Mouse (Mus musculus) G1E (cell line): ENCODE measurements around the gene Cask. TPM values are rescaled to one million over a fixed set of nuclear protein-coding genes. Genes with fewer than 3 reads are reported as not detected.

Source experiments
- ATAC-seq: 2 replicates; pipeline ENCODE4 v1.8.0; 2016; ENCODE audit warnings: mild to moderate bottlenecking; ENCODE audit not compliant: insufficient number of reproducible peaks, poor library complexity, low FRiP score, severe bottlenecking; ENCODE audit errors: extremely low read depth
- DNase-seq: peaks from one replicate; pipeline ENCODE4 v3.0.0; 2012; ENCODE audit warnings: low spot score
- H3K27me3 ChIP-seq: 2 replicates; pipeline ENCODE4 v1.6.1; 2012; ENCODE audit warnings: mild to moderate bottlenecking, low read length, inconsistent platforms; ENCODE audit not compliant: insufficient read depth
- H3K36me3 ChIP-seq: replicated peaks from 2 replicates; pipeline ENCODE3; 2012; ENCODE audit warnings: mild to moderate bottlenecking, inconsistent platforms
- H3K4me1 ChIP-seq: 2 replicates; pipeline ENCODE4 v1.6.1; 2012; ENCODE audit warnings: low read depth, low read length, inconsistent platforms, mixed read lengths; ENCODE audit not compliant: insufficient read depth
- H3K4me3 ChIP-seq: 2 replicates; pipeline ENCODE4 v1.5.1; 2012; ENCODE audit warnings: low read depth, mild to moderate bottlenecking, inconsistent platforms, low read length, moderate library complexity, mixed read lengths
- H3K9me3 ChIP-seq: replicated peaks from 2 replicates; pipeline ENCODE4 v1.6.1; 2012; ENCODE audit warnings: inconsistent platforms
- CTCF ChIP-seq: IDR thresholded peaks from 2 replicates; pipeline ENCODE4 v1.5.1; 2012; ENCODE audit warnings: low read depth, low read length, inconsistent platforms, mixed read lengths
- GATA1 ChIP-seq: IDR thresholded peaks from 2 replicates; pipeline ENCODE4 v1.6.1; 2012; ENCODE audit warnings: borderline replicate concordance, low read length, inconsistent platforms, mixed read lengths
- GATA2 ChIP-seq: IDR thresholded peaks from 2 replicates; pipeline ENCODE4 v1.6.1; 2012; ENCODE audit warnings: low read depth, low read length, inconsistent platforms, borderline replicate concordance
- POLR2AphosphoS5 ChIP-seq: IDR thresholded peaks from 2 replicates; pipeline ENCODE4 v1.6.1; 2012; ENCODE audit warnings: low read depth, low read length, inconsistent platforms; ENCODE audit not compliant: insufficient replicate concordance
- TAL1 ChIP-seq: conservative IDR thresholded peaks from 2 replicates; pipeline ENCODE4 v1.6.1; 2012; ENCODE audit warnings: low read depth, low read length, inconsistent platforms, mixed read lengths
- polyA plus RNA-seq: library from polyadenylated mRNA; stranded (reverse); fragments of >175 nt; gene quantifications from 2 replicates; pipeline ENCODE4 v1.2.3, GENCODE M21; 2012
- total RNA-seq, 2 experiments: library from RNA; stranded (forward) in 1 of 2; stranded (reverse) in 1 of 2; fragments of 200-1000 nt in 1 of 2; fragments of >200 nt in 1 of 2; fragmentation: Nextera tagmentation in 1 of 2; gene quantifications; 2 replicates each; pipeline ENCODE4 v1.2.3; 2014 to 2017

Cask gene
- total and polyA plus RNA-seq, 3 experiments: 0.05 TPM; not detected in 2

DNA sequence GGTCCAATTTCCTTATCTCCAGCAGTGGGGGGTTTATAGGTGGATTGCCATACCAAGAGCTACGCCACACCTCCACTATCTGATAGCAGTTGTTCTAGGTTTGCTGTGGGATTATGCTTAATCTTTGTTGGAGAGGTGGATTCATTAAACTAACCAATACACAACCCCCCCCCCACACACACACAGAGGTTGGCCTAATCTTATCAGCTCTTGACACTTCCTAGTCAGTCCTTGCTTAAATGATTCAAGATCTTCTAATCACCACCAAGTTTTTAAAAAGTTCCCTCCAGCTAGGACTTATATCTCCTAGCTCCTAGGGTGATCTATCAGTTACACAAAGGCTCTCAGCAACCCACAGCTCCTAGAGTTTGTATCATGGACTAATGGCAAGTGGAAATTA lies 2.7 kb downstream of the Cask start:
- no peaks in the 10 kb centered on the region for H3K27me3 ChIP-seq
- H3K4me3 ChIP-seq: no peak overlapping the region
- no peaks in the 10 kb centered on the region for H3K4me1 ChIP-seq
- no peak for TF ChIP-seq TAL1
- TF ChIP-seq GATA2: no peak
- TF ChIP-seq GATA1: no peak
- TF ChIP-seq POLR2AphosphoS5: no peak
- no peak for TF ChIP-seq CTCF
- DNase-seq (no peak), ATAC-seq (no peak)
- H3K36me3 ChIP-seq: no peaks in the 10 kb centered on the region
- H3K9me3 ChIP-seq: peaks cover 8% of the 10 kb centered on the region

DNA sequence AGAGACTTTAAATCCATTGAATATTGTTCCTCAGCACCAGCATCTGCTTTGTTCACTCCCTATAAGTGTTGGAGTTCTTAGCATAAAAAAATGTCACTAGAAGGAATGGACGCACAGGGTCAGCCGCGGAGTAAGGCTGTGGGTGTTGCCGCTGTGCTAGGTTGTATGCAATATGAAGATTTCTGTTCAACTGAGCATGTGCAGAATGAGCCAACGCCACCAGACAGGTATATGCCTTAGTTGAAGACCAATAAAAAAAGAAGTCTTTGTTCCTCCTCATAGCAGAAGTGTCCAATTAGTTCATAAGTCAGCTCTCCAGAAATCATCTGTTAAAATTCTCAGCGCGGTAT lies 3.7 kb downstream of the Cask start:
- TF ChIP-seq POLR2AphosphoS5 (no peak), CTCF (no peak), GATA1 (no peak), GATA2 (no peak), TAL1 (no peak)
- H3K36me3 ChIP-seq: no peaks in the 10 kb centered on the region
- no peak overlapping the region for H3K4me3 ChIP-seq
- DNase-seq (no peak), ATAC-seq (no peak)
- H3K9me3 ChIP-seq: peaks cover 8% of the 10 kb centered on the region
- H3K27me3 ChIP-seq: no peaks in the 10 kb centered on the region
- H3K4me1 ChIP-seq: no peaks in the 10 kb centered on the region

DNA sequence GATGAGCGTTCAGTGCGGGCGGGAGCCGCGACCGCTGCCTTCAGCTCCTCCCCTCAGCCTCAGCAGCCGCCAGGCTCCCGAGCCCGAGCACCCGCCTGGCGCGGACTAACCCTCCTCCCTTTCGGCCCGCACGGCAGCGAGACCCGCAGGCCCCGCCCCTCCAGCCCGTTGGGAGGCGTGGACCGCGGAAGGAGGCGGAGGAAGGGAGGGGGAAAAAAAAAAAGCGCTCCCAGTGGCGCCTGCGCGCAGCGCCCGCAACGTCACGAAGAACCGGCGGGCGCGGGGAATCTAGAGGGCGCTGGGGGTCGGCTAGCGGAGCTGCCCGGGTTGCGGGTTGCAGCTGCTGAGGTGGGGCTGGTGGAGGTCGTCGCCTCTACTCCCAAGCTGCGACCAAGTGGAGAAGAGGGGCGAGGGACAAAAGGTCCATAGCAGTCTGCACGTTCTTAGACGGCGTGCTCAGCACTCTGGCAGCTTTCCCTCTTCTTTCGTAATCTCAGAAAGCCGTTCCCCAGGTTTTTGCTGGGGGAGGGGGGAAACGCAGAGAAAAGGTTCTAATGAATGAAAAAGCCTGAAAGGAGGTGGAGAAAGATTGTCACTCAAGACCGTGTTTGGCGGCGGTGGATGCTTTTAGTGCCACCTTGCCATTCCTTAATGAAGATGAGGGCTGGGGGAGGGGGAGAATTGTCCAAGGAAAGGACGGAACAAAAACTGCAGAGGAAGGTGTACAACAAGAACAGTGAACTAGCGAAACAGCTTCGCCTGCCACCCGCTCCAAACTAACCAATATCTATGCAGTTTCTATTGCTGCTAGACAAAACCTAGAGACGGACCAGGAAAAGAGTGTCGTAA lies 4.3 kb downstream of the Cask start:
- H3K4me1 ChIP-seq: no peaks in the 10 kb centered on the region
- DNase-seq (no peak), ATAC-seq (no peak)
- H3K27me3 ChIP-seq: no peaks in the 10 kb centered on the region
- peaks cover 8% of the 10 kb centered on the region for H3K9me3 ChIP-seq
- TF ChIP-seq POLR2AphosphoS5 (no peak), TAL1 (no peak), CTCF (no peak), GATA1 (no peak), GATA2 (no peak)
- no peaks in the 10 kb centered on the region for H3K36me3 ChIP-seq
- no peak overlapping the region for H3K4me3 ChIP-seq

DNA sequence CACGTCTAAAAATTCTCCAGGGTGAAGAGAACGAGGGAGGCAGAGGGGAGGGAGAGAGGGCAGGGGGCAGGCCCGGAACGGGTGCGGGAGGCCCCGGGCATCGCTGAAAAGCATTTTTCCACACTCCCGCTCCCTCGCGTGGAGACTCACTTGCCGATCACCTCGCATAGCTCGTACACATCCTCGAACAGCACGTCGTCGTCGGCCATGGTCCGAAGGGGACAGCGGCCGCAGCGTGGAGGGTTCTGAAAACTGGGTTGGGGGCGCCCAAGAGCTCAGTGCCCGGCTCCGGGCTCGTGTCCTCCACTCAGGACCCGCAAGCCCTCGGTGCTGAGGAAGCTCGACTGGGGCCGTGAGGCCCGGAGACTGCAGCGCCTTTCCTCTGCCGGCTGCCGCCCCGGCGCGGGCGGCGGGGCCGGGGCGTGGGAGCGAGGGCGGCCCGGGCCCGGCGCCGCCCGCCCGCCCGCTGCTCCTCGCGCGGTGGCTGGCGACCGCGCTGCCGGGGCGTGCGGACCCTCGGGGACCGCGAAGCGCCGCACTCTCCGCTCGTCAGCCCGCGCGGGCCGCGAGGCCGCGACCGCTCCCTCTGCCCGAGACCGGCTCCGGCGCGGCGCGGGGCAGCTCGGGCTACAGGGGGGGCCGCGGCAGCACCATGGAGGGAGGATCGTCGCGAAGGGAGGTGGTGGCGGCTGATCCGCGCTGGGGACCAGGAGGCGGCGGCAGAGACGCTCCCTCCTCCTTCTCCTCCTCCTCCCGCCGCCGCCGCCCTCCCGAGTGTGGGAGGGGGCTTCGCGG lies 5.1 kb downstream of the Cask start:
- DNase-seq (no peak), ATAC-seq (no peak)
- Histone ChIP-seq H3K9me3 (peaks cover 8% of the 10 kb centered on the region), H3K4me1 (no peaks in the 10 kb centered on the region), H3K27me3 (no peaks in the 10 kb centered on the region), H3K4me3 (no peak overlapping the region; the same call in 1 of the 2 replicates), H3K36me3 (no peaks in the 10 kb centered on the region)
- TF ChIP-seq GATA2 (no peak), POLR2AphosphoS5 (no peak), GATA1 (no peak), CTCF (no peak), TAL1 (no peak)

DNA sequence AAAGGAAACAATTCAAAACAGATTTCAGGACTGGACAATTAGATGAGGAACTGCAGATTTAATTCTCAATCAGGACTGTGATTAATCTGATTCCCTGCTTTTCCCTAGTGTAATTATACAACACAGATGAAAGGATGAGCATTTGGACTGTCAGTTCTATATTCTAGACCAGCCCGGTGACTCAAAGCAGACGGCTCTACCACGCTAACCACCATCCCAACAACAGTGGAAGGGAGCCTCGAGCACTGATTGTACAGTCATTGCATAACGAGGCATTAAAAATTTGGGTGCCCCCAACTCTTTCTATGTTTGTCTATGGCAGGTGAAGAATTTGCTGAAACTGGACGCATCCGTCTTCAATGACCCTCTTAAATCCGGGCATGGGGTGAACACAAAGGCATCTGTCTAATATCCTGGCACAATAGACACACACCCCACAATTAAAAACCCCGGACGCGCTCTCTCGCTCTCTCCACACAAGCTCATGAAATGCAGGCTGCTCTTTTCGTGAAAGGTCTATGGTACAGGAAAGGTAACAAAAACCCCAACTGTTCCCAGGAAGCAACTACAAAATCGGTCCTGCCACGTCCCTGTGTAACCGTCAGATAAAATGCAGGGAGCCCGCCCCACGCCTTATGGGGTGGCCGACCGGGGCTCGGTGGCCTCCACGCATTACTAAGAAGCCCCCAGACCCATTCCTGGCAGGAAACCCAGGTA lies 5.9 kb downstream of the Cask start:
- H3K36me3 ChIP-seq: no peaks in the 10 kb centered on the region
- ATAC-seq: no peak
- TF ChIP-seq TAL1: no peak
- TF ChIP-seq GATA1: no peak
- no peak for TF ChIP-seq CTCF
- TF ChIP-seq GATA2: no peak
- TF ChIP-seq POLR2AphosphoS5: no peak

DNA sequence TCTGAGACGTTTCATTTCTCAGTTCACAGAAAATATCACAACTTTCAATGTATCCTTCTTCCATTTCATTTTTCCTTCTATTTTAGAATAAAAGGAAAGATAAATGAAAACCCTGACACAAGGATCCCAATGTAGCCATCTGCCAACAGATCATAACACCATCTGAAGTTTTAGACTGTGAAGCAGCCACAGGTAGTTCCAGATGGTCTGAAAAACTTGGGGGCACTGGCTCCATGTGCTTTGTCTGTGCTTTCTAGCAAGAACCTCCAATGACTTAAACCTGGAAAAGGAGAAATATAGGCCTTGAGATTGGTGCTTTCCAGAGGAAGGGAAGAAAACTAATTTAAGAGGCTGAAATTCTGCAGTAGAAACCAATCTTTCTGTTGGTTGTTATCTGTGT lies 28.4 kb downstream of the Cask start:
- DNase-seq (no peak), ATAC-seq (no peak)
- Histone ChIP-seq H3K4me1 (no peaks in the 10 kb centered on the region), H3K36me3 (no peaks in the 10 kb centered on the region), H3K9me3 (no peaks in the 10 kb centered on the region), H3K27me3 (no peaks in the 10 kb centered on the region), H3K4me3 (no peak overlapping the region)
- TF ChIP-seq GATA1: no peak
- TF ChIP-seq TAL1: no peak
- TF ChIP-seq GATA2: no peak
- no peak for TF ChIP-seq POLR2AphosphoS5
- TF ChIP-seq CTCF: no peak

More for the DNA sequence above, 5.9 kb downstream of the Cask start:
- no peaks in the 10 kb centered on the region for H3K27me3 ChIP-seq
- no peak for DNase-seq
- H3K9me3 ChIP-seq: peaks cover 8% of the 10 kb centered on the region
- no peaks in the 10 kb centered on the region for H3K4me1 ChIP-seq
- H3K4me3 ChIP-seq: no peak overlapping the region
